Mouse (Mus musculus) neural tube, embryonic 12.5 days (tissue): ENCODE measurements around the gene Nup54. TPM values are rescaled to one million over a fixed set of nuclear protein-coding genes. Genes with fewer than 3 reads are reported as not detected.

Experiments used
- ATAC-seq: fragments of 200-750 bp; cut with Nextera tagmentation; 2 replicates; pipeline ENCODE4 v1.8.0; 2017; ENCODE audit warnings: low read depth, mild to moderate bottlenecking, moderate TSS enrichment, moderate library complexity; ENCODE audit not compliant: low FRiP score
- H3K27ac ChIP-seq: fragments of 300-500 bp; sonication (generic); 2 replicates; pipeline ENCODE4 v1.5.1; 2016
- H3K27me3 ChIP-seq: fragments of 300-500 bp; sonication (generic); replicated peaks from 2 replicates; pipeline ENCODE4 v1.6.1; 2016; ENCODE audit warnings: mild to moderate bottlenecking
- H3K36me3 ChIP-seq: fragments of 300-500 bp; sonication (generic); 2 replicates; pipeline ENCODE4 v1.6.1; 2016; ENCODE audit warnings: mild to moderate bottlenecking
- H3K4me1 ChIP-seq: fragments of 300-500 bp; sonication (generic); 2 replicates; pipeline ENCODE4 v1.6.1; 2016
- H3K4me2 ChIP-seq: fragments of 300-500 bp; sonication (generic); replicated peaks from 2 replicates; pipeline ENCODE4 v1.6.1; 2016; ENCODE audit warnings: mild to moderate bottlenecking
- H3K4me3 ChIP-seq: fragments of 300-500 bp; sonication (generic); 2 replicates; pipeline ENCODE4 v1.5.1; 2016
- H3K9ac ChIP-seq: fragments of 300-500 bp; sonication (generic); 2 replicates; pipeline ENCODE4 v1.6.1; 2016; ENCODE audit warnings: mild to moderate bottlenecking
- H3K9me3 ChIP-seq: fragments of 300-500 bp; sonication (generic); 2 replicates; pipeline ENCODE4 v1.6.1; 2016; ENCODE audit warnings: mild to moderate bottlenecking
- WGBS: fragments of 180-500 bp; shearing (Covaris S2); methylation state at CpG from one replicate; pipeline ENCODE4 v1.1.7; 2016; 5-methylcytosine and 5-hydroxymethylcytosine counted together
- microRNA-seq: library from miRNA; unstranded; fragments of <30 nt; microRNA quantifications from one replicate; pipeline ENCODE4, GENCODE M21; 2017
- polyA plus RNA-seq: library from polyadenylated mRNA; unstranded; fragments of >200 nt; fragmentation: Nextera tagmentation; extraction: Ambion mirVana; gene quantifications from 2 replicates; pipeline ENCODE4 v1.2.1, GENCODE M21; 2016

The Nup54 gene
- polyA plus RNA-seq, 1 experiment from 2014 or later = 53.6 TPM

DNA sequence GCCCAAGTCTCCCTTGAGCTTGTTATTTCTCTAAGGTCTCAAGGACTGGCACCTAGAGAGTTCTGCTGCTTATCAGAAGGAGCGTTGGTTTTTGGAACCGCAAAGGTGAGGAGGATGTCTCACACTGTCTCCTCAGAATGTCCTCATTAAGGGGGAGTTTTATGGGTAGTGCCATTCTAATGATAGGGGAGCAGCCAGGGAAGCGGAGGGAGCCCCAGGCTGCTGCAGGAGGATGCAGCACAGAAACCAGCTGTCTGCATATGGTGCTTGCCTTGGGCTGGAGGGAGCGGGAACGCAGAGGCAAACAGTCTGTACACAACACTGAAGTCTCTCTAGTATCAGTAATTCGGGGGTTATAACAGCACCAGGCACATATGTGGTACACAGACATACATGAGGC, 64.1 kb downstream of the Nup54 start:
- WGBS = 60% methylated on average over 6 of the region's 6 CpGs
- Histone ChIP-seq H3K9me3 (no peaks in the 10 kb centered on the region), H3K4me1 (peaks cover 9% of the 10 kb centered on the region), H3K4me3 (no peak overlapping the region), H3K4me2 (no peak overlapping the region), H3K9ac (no peak overlapping the region), H3K36me3 (no peaks in the 10 kb centered on the region), H3K27me3 (no peaks in the 10 kb centered on the region), H3K27ac (no peak overlapping the region)
- peak; percentile 38; the same call in 1 of the 2 replicates for ATAC-seq

DNA sequence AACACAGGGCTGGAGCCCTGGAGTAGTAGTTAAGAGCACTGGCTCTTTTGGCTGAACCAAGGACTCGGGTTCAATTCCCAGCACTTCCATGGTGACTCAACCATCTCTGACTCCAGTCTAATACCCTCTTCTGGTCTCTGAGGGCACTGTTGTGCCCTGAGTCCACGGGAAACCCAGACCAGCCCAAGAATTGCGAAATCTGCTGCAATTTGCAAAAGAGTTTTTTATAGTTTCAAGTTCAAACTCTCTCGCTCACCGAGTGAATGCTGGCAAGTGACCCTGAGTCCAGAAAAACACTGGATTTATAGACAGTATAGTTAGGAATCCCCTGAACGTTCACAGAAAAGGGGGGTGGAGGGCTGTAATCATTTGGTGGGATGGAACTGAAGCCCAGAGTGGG, 64.6 kb downstream of the Nup54 start:
- Histone ChIP-seq H3K27me3 (no peaks in the 10 kb centered on the region), H3K9me3 (no peaks in the 10 kb centered on the region), H3K9ac (no peak overlapping the region), H3K36me3 (no peaks in the 10 kb centered on the region), H3K4me3 (no peak overlapping the region), H3K27ac (no peak overlapping the region), H3K4me1 (peaks cover 9% of the 10 kb centered on the region), H3K4me2 (no peak overlapping the region)
- WGBS = 74% methylated on average over 6 of the region's 6 CpGs
- ATAC-seq = no peak

DNA sequence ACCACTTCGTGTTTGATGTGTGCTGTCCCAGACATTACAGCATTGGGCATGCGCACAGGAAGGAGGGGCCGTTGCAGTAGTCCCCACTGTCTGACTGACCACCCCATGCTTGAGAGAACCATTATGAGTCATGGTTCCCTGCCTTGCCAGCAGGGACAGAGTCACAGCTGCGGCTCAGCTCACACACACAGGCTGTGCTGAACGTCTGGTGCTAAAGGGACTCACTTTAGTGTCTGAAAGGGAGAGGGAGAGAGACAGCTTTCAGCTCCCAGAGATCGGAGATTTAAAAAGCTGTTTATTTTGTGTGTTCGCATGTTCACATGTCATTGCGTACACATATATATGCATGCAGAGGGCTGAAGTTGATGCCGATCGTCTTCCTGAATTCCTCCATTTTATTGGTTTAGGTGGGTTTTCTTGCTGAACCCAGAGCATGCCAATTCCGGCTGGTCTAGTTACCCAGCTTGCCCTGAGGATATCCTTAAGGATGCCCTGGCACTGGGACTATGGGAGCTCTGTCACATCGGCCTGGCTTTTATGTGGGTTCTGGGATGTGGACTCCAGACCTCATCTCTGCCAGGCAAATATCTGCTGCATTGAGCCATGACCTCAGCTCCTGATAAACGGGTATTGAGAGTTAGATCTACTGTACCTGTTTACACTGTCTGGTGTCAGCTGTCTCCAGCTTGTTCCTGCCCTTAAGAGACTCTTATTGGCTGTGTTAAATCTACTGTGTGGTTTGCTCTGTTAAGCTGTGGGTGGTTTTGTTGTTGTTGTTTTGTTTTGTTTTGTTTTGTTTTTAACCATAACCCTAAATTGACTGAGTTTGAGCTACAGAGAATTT, 65.6 kb downstream of the Nup54 start:
- 62% methylated on average over 13 of the region's 13 CpGs for WGBS
- Histone ChIP-seq H3K27ac (no peak overlapping the region; the same call in 1 of the 2 replicates), H3K9me3 (no peaks in the 10 kb centered on the region)

DNA sequence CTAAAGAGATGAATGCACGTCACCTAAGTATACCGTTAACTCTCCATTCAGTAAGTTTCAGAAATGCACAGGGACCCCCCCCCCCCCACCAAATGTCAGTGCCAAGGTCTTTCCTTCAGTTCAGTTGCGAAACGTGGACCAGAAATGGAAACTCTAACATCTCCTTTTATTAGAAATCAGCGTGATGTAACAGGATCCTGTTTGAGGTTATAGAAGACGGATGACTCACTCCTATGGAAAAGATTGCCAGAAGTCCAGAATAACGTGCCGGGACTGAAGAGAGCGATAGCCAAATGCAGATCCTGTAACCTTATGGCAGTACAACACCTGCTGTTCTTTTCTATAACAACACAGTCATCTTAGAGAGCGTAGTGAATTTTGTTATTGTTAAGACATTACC, 66.6 kb downstream of the Nup54 start:
- Histone ChIP-seq H3K4me3 (no peak overlapping the region), H3K36me3 (no peaks in the 10 kb centered on the region), H3K27me3 (no peaks in the 10 kb centered on the region), H3K9ac (no peak overlapping the region), H3K9me3 (no peaks in the 10 kb centered on the region), H3K4me1 (peaks cover 9% of the 10 kb centered on the region), H3K4me2 (no peak overlapping the region), H3K27ac (no peak overlapping the region)
- WGBS = 78% methylated on average over 10 of the region's 10 CpGs
- ATAC-seq = no peak

More for the DNA sequence above, 65.6 kb downstream of the Nup54 start:
- no peak overlapping the region for H3K4me2 ChIP-seq
- H3K36me3 ChIP-seq = no peaks in the 10 kb centered on the region
- H3K27me3 ChIP-seq = no peaks in the 10 kb centered on the region
- H3K4me1 ChIP-seq = peaks cover 9% of the 10 kb centered on the region
- peak; percentile 89 for ATAC-seq
- no peak overlapping the region for H3K9ac ChIP-seq
- H3K4me3 ChIP-seq = no peak overlapping the region

DNA sequence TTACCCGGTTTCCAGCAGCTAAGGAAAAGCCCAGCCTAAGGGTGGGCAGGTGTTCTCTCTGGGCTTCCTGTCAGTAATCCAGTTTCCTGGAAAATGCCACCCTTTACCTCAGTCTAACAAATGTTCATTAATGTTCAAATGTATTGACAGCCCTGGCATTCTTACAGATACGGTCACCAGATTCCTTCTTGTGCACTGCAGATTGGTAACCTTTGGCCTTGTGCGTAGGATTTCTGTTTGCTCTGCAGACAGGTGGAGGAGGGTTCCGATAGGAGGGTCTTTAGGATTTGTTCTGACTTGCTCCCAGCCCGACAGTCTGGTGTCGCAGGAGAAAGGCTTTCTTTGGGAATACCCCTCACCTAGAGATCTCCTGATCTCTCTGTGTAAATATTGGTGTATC, 68.5 kb downstream of the Nup54 start:
- Histone ChIP-seq H3K27ac (no peak overlapping the region), H3K4me1 (peaks cover 9% of the 10 kb centered on the region), H3K9ac (no peak overlapping the region), H3K4me2 (no peak overlapping the region), H3K9me3 (no peaks in the 10 kb centered on the region), H3K27me3 (no peaks in the 10 kb centered on the region), H3K4me3 (no peak overlapping the region), H3K36me3 (no peaks in the 10 kb centered on the region)
- no peak for ATAC-seq
- WGBS = 88% methylated on average over 6 of the region's 6 CpGs

Small RNA genes lying within 50 kb of the gene (microRNA-seq; reads per million reads assigned to microRNA genes)
- gene Mir6415 = not detected

Other genes starting within 250 kb of the Nup54 start
- not detected in 2 replicates for gene U90926, start 219.8 kb downstream of the Nup54 start, polyA plus RNA-seq
- 0.20 TPM in 1 of 2 replicates, not detected in the other for gene Ppef2, start 178.9 kb downstream of the Nup54 start, polyA plus RNA-seq
- gene Naaa, start 157.0 kb downstream of the Nup54 start, polyA plus RNA-seq = 7.2 and 8.5 TPM in 2 replicates
- 33.6 and 35.0 TPM in 2 replicates for gene Sdad1, start 124.7 kb downstream of the Nup54 start, polyA plus RNA-seq
- gene Cxcl9, start 107.1 kb downstream of the Nup54 start, polyA plus RNA-seq = not detected in 2 replicates
- 9.0 and 9.7 TPM in 2 replicates for gene Art3, start 103.4 kb downstream of the Nup54 start, polyA plus RNA-seq
- gene Cxcl10, start 86.3 kb downstream of the Nup54 start, polyA plus RNA-seq = 0.49 TPM in 1 of 2 replicates, not detected in the other
- gene Scarb2, start 71.6 kb upstream of the Nup54 start, polyA plus RNA-seq = 16.1 and 17.8 TPM in 2 replicates
- gene Fam47e, start 119.8 kb upstream of the Nup54 start, polyA plus RNA-seq = not detected in 2 replicates
- gene Stbd1, start 167.8 kb upstream of the Nup54 start, polyA plus RNA-seq = 7.2 and 9.2 TPM in 2 replicates
- gene Ccdc158, start 240.1 kb upstream of the Nup54 start, polyA plus RNA-seq = 0.46 and 0.71 TPM in 2 replicates
- gene Shroom3, start 248.2 kb upstream of the Nup54 start, polyA plus RNA-seq = 4.7 and 6.2 TPM in 2 replicates